Mouse (Mus musculus): ENCODE results near the gene Il4ra.

Gene Il4ra

DNA sequence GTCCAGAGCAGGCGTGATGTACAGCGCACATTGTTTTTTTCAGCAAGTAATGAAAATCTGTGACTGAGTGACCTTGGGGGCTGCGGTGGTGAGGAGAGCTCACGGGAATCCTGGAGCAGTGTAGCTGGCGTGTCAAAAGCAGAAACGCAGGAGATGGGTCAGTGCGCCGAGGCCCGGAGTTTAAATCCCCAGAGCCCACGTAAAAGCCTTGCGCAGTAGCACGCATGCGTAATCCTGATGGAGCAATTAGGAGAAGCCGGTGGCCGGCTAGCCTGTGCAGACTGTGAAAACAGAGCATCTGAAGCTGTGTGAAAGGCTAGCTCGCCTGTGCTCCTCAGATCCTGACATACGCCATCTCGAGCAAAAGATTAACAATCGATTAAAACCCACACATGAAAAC, 20.0 kb downstream of the Il4ra start:
- CTCF ChIA-PET: interaction anchor here (0.6 kb wide), 1 partner anchor 635 kb away, joined by 4 read pairs; no protein-coding TSS in a partner anchor

DNA sequence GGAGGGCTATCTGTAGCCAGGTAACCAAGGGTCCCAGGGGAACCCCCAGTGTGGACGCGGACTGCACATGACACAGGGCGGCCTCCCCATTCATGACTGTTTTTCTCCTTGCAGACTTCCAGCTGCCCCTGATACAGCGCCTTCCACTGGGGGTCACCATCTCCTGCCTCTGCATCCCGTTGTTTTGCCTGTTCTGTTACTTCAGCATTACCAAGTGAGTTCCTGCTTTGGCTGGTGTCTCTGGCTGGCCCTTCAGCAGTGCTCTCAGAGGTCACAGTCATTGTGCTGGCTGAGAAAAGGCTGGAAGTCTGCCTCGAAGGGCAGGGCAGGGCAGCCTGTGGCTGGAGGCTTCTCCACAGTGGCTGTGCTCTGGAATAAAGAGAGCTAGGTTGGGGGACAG, 20.8 kb downstream of the Il4ra start:
- CTCF ChIA-PET: interaction anchor here (0.6 kb wide), 1 partner anchor 635 kb away, joined by 4 read pairs; no protein-coding TSS in a partner anchor

DNA sequence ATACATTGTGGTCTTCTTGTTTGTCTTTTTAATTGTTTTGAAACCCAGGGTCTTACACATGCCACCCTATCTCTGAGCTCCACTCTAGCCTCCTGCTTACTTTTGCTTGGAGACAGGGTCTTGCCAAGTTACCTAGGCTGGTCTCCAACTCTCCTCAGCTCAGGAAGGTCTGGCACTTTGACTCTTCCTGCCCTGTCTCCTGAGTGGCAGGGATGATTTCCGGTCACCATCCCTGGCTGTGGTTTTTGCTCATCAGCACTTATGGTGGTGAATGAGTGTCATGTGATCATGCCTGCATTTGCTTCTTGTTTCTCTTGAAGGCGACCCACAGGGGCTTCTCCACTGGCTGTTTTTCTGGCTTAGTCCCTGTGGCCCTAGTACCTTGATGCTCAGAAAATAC, 21.9 kb downstream of the Il4ra start:
- CTCF ChIA-PET: interaction anchor here (1.0 kb wide), 2 partner anchors 27 to 92 kb away, joined by 3 to 4 read pairs; no protein-coding TSS in a partner anchor

DNA sequence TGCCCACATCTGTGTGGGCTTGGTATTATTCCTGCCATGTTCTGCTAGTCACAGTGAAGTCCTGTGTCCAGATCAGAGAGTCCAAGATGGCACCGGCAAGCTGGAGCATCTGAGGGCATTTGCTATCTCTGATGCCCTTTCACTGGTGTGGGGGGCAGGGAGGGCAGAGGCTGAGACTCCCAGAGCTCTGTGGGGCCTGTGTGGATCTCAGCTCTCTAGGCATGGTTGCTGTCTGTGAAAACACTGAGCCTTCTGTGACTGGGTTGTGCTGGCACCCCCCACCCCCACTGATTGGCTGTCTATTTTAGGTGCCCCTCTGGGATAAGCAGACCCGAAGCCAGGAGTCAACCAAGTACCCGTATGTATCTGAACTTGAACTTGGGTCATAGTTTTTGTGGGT, 22.9 kb downstream of the Il4ra start:
- CTCF ChIA-PET: no interaction called here

DNA sequence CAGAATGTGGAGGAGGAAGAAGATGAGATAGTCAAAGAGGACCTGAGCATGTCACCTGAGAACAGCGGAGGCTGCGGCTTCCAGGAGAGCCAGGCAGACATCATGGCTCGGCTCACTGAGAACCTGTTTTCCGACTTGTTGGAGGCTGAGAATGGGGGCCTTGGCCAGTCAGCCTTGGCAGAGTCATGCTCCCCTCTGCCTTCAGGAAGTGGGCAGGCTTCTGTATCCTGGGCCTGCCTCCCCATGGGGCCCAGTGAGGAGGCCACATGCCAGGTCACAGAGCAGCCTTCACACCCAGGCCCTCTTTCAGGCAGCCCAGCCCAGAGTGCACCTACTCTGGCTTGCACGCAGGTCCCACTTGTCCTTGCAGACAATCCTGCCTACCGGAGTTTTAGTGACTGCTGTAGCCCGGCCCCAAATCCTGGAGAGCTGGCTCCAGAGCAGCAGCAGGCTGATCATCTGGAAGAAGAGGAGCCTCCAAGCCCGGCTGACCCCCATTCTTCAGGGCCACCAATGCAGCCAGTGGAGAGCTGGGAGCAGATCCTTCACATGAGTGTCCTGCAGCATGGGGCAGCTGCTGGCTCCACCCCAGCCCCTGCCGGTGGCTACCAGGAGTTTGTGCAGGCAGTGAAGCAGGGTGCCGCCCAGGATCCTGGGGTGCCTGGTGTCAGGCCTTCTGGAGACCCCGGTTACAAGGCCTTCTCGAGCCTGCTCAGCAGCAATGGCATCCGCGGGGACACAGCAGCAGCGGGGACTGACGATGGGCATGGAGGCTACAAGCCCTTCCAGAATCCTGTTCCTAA, 24.0 kb downstream of the Il4ra start:
- CTCF ChIA-PET: no interaction called here

DNA sequence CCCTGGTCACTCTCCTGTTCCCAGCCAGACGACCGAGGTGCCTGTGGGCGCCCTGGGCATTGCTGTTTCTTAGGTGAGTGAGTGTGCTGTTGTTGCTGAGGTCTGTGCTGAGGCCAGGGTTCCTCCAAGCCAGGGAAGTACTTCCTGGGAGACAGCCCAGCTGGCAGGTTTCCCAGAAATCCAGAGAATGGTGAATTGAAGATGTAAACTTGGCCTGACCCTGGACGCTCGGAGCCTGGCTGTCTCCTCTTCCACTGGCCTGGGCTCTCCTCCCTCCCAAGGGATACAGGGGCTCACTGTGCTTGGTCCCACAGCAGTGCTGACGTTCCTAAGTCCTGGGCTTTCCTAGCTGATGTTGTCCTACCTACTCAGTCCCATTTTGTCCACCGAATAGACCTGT, 25.1 kb downstream of the Il4ra start:
- CTCF ChIA-PET: no interaction called here

DNA sequence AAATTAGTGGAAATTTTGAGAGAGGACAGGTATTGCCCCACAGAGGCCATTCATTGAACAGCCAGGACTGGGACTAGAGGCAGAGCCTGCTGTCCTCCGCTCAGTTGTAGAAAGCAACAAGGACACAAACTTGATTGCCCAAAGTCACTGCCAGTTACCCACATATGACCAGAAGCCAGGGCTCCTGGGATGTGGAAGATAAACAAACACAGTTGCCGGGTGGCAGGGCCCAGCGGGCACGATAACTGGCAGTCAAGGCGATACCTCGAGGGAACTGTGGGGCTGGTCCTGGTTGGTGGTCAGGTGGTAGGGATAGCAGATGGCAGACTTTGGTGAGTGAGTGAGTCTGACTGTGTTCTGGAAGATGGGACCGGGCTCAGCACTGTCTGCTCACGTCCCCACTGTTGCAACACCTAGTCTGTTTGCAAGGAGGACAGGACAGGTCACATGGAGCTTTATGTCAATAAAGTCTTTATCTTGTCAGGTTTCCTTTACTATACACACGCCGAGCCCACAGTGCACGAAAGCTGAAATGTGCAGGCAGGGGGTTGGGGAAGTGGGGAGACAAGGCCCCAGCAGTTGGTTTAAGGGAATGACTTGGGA, 25.7 kb downstream of the Il4ra start:
- CTCF ChIA-PET: no interaction called here

DNA sequence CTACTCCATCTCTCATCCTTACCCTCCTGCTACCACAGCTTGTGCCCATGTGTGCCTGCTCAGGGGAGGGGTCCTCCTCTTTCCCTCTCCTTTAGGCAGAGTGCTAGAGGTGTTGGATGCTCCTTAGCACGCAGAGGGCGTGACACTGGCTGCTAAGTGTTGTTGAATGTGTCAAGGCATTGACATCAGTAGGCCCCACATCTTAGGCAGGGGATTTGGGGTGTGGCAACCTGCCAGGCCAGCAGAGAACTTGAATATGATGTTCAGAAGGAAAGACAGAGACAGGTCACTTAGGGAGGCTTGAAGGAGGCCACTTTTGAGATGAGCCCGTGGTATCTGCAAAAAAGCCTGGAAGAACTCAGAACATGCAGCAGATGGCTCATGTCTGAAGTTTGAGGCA, 26.2 kb downstream of the Il4ra start:
- CTCF ChIA-PET: no interaction called here

DNA sequence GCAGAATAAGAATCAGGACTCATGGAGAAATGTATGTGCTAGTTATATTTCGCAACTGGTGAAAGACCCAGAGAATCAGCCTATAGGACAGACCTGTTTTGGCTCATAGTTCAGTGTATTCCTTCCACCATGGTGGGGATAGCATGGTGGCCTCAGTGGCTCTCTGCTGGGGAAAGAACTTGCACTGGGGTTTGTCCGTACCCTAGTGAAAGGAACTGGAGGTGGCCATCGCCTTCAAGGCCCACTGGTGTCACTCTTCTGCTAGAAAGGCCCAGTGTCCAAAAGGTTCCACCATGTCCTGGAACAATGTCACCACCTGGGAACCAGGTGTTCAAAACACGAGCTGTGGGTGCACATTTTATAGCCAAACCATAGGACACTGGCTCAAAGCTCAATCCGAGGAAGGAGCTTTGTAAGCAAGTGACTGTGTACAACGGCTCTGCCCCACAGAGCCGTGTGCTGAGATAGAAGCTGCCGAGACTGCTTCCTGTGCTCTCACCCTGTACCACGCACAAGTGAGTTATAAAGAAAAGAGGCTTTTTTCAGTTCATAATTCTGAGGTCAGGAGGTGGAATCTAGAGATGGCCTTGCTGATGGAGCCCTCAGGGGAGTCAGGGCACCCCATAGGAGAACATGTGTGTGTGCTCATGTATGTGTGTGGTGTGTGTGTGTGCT, 27.8 kb downstream of the Il4ra start:
- CTCF ChIA-PET: interaction anchor here (0.9 kb wide), 1 partner anchor 11 kb away, joined by 3 read pairs; no protein-coding TSS in a partner anchor

DNA sequence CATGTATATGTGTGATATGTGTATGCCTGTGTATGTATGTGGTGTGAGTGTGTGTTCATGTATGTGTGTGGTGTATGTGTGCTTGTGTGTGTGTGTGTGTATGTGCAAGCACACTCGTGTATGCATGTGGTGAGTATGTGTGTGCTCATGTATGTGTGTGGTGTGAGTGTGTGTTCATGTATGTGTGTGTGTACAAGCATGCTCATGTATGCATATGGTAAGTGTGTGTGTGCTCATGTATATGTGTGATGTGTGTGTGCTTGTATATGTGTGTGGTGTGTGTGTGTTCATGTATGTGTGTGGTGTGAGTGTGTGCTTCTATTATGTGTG, 28.3 kb downstream of the Il4ra start:
- CTCF ChIA-PET: interaction anchor here (0.7 to 1.5 kb wide), 2 partner anchors 11 to 110 kb away, joined by 3 read pairs; no protein-coding TSS in a partner anchor

DNA sequence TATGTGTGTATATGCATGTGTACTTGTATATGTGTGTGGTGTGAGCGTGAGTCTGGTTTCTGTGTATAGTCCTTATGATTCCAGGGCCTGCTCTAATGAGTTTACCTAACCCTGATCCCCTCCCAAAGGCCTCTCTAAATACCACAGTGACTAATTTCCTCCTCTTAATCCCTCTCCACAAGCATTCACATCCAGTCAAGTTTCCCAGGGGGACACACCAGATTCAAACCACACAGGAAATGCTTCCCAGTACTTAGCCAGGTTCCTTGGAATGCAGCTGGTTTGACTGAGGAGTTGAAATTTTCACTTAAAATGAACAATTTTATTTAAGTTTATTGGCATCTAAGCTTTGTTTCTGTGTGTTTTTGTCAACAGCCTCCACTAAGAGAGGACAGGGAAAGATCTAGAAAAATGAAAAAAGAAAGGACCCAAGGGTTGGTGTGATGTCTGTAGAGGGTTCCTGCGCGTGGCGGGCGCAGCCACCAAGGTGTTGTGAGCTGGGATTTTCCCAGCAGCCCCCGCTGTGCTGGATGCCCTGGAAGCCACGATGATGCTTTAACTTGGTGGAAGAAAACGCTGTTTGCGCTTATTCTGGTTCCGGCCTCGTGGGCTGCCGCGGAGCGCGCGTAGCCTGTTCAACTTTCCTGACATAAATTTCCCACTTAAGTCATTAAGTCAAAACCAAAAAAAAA, 28.9 kb downstream of the Il4ra start:
- CTCF ChIA-PET: interaction anchor here (0.7 to 1.5 kb wide), 6 partner anchors 10 to 111 kb away, joined by 3 to 16 read pairs (median 3); no protein-coding TSS in a partner anchor

DNA sequence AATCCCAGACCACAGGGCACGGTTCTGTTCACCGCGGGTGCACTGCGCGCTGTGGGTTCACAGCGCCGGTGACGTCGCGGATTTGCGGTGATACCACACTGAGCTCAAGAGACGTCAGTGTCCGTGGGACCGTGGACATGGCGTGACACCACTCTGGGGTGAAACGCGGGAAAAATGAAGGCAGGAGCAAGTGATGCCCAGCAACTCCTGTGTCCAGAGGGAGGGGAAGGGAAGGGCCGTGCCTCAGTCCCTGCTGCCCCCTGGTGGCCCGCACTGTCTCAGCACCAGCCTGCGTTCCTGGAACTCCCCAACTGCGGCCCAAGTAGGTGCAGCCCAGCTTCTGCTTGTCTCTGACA, 29.4 kb downstream of the Il4ra start:
- CTCF ChIA-PET: interaction anchor here (0.5 to 1.5 kb wide), 6 partner anchors 10 to 109 kb away, joined by 3 to 16 read pairs (median 3); no protein-coding TSS in a partner anchor

DNA sequence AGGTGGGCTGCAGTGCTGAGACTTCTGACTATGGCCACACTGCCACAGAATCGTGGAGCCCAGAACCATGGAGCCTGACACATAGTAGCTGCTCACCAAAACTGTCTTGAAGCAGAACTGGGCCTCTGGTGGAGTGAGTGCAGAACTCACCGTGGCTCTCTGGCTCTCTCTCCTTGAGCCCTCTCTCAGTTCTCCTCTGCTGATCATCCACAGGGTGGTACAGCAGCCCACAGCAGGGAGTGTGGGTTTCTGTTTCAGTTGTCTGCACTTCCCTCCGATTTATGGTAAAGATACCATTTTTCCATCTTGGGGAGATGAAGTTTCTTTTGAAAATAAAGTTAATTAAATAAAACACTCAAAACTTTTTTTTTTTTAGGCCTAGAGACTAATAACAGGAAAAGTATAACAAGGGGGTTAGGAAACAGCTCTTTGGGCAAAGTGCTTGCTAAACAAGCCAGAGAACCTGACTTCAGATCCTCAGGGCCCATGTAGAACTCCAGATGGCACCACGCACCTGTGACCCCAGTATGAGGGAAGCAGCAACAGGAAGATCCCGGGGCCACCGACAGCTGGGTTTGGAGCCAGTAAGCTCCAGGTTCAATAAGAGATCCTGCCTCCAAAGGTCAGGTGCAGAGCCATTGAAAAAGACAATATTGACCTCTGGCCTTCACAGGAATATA, 31.5 kb downstream of the Il4ra start:
- CTCF ChIA-PET: interaction anchor here (0.7 to 1.7 kb wide), 4 partner anchors 15 to 114 kb away, joined by 3 to 6 read pairs (median 5); no protein-coding TSS in a partner anchor

DNA sequence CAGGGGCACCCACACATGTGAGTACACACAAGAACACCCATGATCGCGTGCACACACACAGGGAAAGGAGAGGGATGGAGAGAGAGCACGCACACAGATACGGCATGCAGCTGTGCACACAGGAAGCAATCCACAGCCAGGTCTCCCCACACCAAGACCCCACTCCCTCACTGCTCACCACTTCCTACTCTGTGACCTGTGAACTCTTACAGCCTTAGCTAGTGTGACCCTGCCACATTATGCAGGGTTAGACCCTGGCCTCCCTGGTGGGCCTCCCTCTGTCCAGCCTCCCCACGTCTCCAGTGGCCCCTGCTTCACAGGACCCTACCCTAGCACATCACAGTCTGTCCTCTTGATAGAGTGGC, 32.1 kb downstream of the Il4ra start:
- CTCF ChIA-PET: interaction anchor here (0.7 to 1.3 kb wide), 4 partner anchors 9 to 114 kb away, joined by 3 to 5 read pairs (median 4); no protein-coding TSS in a partner anchor

DNA sequence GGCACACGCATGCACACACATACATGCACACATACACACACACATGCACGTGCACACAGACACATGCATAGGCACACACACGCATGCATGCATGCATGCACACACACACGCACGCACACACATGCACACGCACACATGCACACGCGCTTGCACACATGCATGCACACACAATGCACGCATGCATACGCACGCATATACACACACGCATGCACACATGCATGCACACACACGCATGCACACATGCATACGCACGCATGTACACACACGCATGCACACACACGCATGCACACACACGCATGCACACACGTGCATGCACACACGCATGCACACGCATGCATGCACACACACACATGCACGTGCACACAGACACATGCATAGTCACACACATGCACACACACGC, 34.4 kb downstream of the Il4ra start:
- CTCF ChIA-PET: interaction anchor here (0.7 kb wide), 1 partner anchor 56 kb away, joined by 3 read pairs; no protein-coding TSS in a partner anchor

DNA sequence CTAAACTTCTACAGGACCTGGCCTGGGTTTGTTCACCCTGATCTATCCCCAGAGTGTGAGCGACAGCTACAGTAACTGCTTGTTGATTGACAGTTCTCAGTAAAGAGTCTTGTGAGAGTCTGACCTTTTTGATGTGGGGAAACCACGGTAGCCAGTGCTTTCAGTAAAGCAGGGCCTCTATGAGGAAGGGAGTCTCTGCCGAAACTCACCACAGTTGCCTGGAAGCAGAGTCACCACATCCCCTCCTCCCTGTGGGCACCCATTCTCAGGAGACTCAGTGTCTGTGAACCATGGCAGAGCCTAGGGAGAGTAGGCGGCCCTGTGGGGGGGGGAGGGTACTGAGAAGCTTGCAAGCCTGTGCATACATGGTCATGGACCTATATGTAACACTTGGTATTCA, 36.8 kb downstream of the Il4ra start:
- CTCF ChIA-PET: interaction anchor here (0.6 to 0.9 kb wide), 2 partner anchors 10 to 508 kb away, joined by 4 to 9 read pairs; no protein-coding TSS in a partner anchor

DNA sequence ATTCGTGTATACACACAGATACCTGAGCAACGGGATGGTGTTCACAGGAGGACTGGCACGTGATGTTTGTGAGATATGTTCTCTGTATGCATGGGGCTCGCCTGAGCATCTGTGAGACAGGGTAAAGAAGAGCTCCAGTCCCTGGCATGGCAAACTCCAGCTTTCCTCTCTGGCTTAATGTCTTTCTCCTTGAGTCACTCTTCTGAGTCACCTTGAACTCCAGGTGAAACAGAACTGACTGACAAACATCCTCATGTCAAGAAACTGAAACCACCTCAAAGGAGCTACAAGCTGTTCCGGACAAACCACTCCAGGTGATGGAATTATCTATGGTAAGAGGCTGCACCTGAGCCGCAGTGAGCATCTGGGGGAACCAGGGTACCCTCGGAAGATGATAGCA, 38.0 kb downstream of the Il4ra start:
- CTCF ChIA-PET: interaction anchor here (0.6 to 1.2 kb wide), 2 partner anchors 11 to 158 kb away, joined by 3 to 5 read pairs; no protein-coding TSS in a partner anchor

DNA sequence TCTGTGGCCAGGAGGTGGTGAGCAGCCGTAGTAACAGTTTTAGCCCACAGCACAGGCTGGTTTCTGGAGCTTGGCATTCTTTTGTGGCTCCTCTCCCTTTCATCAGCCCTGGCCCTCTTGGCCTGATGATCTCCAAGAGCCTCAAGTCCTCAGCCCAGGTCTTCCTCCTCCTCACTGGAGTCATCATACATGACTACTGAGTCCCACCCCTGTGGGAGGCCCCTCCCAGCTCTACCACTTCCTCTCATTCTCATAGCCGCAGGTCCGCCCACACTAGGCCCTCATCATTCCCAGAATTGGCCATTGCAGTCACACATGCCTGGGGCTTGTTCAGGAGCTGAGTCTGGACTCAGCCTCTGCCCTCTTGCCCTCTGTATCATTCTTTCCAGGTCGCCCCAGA, 41.9 kb downstream of the Il4ra start:
- CTCF ChIA-PET: no interaction called here

DNA sequence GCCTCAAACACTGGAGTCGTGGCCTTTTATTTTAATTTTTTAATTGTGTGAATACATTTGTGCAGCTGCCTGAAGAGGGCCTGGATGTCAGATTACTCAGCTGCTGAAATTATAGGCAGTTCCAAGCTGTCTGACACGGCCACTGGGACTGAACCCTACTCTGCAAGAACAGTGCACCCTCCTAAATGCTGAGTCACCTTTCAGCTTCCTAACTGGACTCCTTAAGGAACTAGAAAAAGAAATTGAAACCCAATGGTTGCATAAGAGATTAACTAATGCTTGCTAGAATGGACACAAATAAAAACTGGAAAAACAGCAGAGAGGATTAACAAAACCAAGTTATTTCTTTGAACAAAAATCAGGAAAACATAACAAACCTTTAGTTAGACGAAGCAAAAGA, 44.5 kb downstream of the Il4ra start:
- CTCF ChIA-PET: interaction anchor here (0.7 to 0.8 kb wide), 2 partner anchors 18 to 22 kb away, joined by 3 to 4 read pairs; no protein-coding TSS in a partner anchor

DNA sequence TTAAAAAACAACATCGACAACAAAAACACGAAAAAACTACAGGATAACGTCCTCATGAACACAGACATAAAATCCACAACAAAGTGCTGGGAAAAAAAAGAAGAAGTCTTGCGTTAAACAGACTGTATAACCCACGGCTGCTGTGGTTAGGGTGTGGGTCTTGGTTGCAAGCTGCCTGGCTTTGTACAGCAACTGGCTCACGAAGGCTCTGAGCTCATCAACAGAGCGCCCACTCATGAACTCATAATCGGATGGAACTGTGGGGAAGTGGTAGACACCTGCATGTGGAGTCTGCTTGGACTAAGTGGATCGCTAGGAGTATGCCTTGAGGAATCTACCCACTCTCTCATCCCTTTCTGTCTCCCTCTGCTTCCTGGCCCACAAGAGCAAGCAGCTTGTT, 45.2 kb downstream of the Il4ra start:
- CTCF ChIA-PET: interaction anchor here (1.3 kb wide), 1 partner anchor 16 kb away, joined by 3 read pairs; no protein-coding TSS in a partner anchor

Data from spleen, embryonic (tissue).